Mouse (Mus musculus) myocyte (in vitro differentiated cells): Measurements from ENCODE around the gene Itgal.

Source experiments
- E2F4 ChIP-seq: IDR thresholded peaks from one replicate; pipeline ENCODE4 v1.6.1; 2011; ENCODE audit warnings: mild to moderate bottlenecking, control low read depth, moderate library complexity; ENCODE audit not compliant: insufficient read depth
- MYOD1 ChIP-seq, 3 experiments: IDR thresholded peaks; one replicate each; pipeline ENCODE4 v1.6.1; 2011; ENCODE audit warnings: control low read depth in 2 of 3, low read depth in 2 of 3, mild to moderate bottlenecking in 2 of 3, moderate library complexity in 1 of 3; ENCODE audit not compliant: insufficient read length in 2 of 3, control insufficient read depth in 1 of 3
- USF1 ChIP-seq: IDR thresholded peaks from one replicate; pipeline ENCODE4 v1.6.1; 2011; ENCODE audit warnings: low read depth, mild to moderate bottlenecking, control low read depth, moderate library complexity

DNA sequence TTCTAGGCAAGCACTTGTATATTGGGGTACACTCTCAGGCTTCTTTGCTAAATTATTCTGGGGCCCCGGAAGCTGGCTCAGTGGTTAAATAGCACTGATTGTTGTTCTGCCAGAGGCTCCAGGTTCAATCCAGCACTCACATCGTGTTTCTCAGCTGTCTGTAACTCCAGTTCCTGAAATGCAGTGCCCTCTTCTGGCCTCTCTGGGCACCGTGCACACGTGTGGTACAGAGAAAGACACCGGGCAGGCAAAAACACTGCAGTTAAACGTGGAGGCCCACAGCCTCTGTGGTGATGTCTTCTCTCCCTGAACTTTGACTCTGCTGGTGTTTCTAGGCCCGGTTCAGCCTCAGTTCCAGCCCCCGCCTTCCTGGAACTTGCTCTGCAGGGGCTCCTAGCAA, 17.7 kb upstream of the Itgal start:
- TF ChIP-seq USF1: no peak
- no peak for TF ChIP-seq MYOD1 (IDR thresholded peaks at IDR 0.05; ENCODE audit: control insufficient read depth in 1 of 3, insufficient read length in 2 of 3, low read depth in 2 of 3)
- no peak for TF ChIP-seq E2F4
